Mouse (Mus musculus): ENCODE results near the gene Gm21988.

Gene Gm21988

GRCm38 (mm10) chr11:70239541-70240279 lies at the start of gene Gm21988, which contains the start of gene Rnasek:
Gm21988 (minus strand) TSS chr11:70239830.
Rnasek (minus strand) TSS chr11:70239842.
- DNase-seq (ENCODE audit: low read depth, low spot score) = peak; percentile 92

GRCm38 (mm10) chr11:70289236-70289635 lies 49.6 kb upstream of the Gm21988 start:
- no peak for DNase-seq (ENCODE audit: low read depth, low spot score)

- DNase-seq (ENCODE audit: low read depth, low spot score) = no peak
Observed at GRCm38 (mm10) chr11:70288102-70288501, 48.5 kb upstream of the Gm21988 start.

GRCm38 (mm10) chr11:70285686-70286085 lies 46.1 kb upstream of the Gm21988 start:
- no peak for DNase-seq (ENCODE audit: low read depth, low spot score)

GRCm38 (mm10) chr11:70284757-70285156 lies 45.1 kb upstream of the Gm21988 start:
- DNase-seq (ENCODE audit: low read depth, low spot score) = no peak

GRCm38 (mm10) chr11:70283666-70284065 lies 44.0 kb upstream of the Gm21988 start:
- no peak for DNase-seq (ENCODE audit: low read depth, low spot score)

GRCm38 (mm10) chr11:70280441-70280840 lies 40.8 kb upstream of the Gm21988 start:
- no peak for DNase-seq (ENCODE audit: low read depth, low spot score)

GRCm38 (mm10) chr11:70278961-70279360 lies 39.3 kb upstream of the Gm21988 start:
- no peak for DNase-seq (ENCODE audit: low read depth, low spot score)

- no peak for DNase-seq (ENCODE audit: low read depth, low spot score)
Observed at GRCm38 (mm10) chr11:70271641-70272040, 32.0 kb upstream of the Gm21988 start.

- DNase-seq (ENCODE audit: low read depth, low spot score) = no peak
Observed at GRCm38 (mm10) chr11:70266405-70266804, 26.8 kb upstream of the Gm21988 start.

GRCm38 (mm10) chr11:70265819-70266218 lies 26.2 kb upstream of the Gm21988 start:
- no peak for DNase-seq (ENCODE audit: low read depth, low spot score)

- DNase-seq (ENCODE audit: low read depth, low spot score) = no peak
Observed at GRCm38 (mm10) chr11:70265252-70265651, 25.6 kb upstream of the Gm21988 start.

GRCm38 (mm10) chr11:70259035-70259434 lies 19.4 kb upstream of the Gm21988 start:
- no peak for DNase-seq (ENCODE audit: low read depth, low spot score)

GRCm38 (mm10) chr11:70254931-70255531 lies 15.4 kb upstream of the Gm21988 start, which contains the start of gene Alox12:
Alox12 (minus strand) TSS chr11:70255353.
- peak; percentile 92 for DNase-seq (ENCODE audit: low read depth, low spot score)

GRCm38 (mm10) chr11:70254337-70254736 lies 14.7 kb upstream of the Gm21988 start:
- peak; percentile 18 for DNase-seq (ENCODE audit: low read depth, low spot score)

- no peak for DNase-seq (ENCODE audit: low read depth, low spot score)
Observed at GRCm38 (mm10) chr11:70251853-70252252, 12.2 kb upstream of the Gm21988 start.

- no peak for DNase-seq (ENCODE audit: low read depth, low spot score)
Observed at GRCm38 (mm10) chr11:70250150-70250549, 10.5 kb upstream of the Gm21988 start.

- DNase-seq (ENCODE audit: low read depth, low spot score) = peak; percentile 80
Observed at GRCm38 (mm10) chr11:70247136-70247845, 7.7 kb upstream of the Gm21988 start.

GRCm38 (mm10) chr11:70242591-70242990 lies 3.0 kb upstream of the Gm21988 start:
- no peak for DNase-seq (ENCODE audit: low read depth, low spot score)

GRCm38 (mm10) chr11:70238591-70239440 lies 814 bp downstream of the Gm21988 start:
- peak; percentile 33 for DNase-seq (ENCODE audit: low read depth, low spot score)

- peak; percentile 98 for DNase-seq (ENCODE audit: low read depth, low spot score)
Observed at GRCm38 (mm10) chr11:70237457-70238167, 2.0 kb downstream of the Gm21988 start, which contains the start of gene 0610010K14Rik. 0610010K14Rik (minus strand) TSS chr11:70237914.

Data from ZHBTc4 (cell line).